Mouse (Mus musculus) left cerebral cortex, adult 11 months (tissue): ENCODE data around the gene Fadd.
A peak's percentile ranks its signal among the peaks of the same experiment; 100 is the strongest.

ENCODE experiments used
- DNase-seq: peaks from one replicate; pipeline ENCODE4 v3.0.0; 2022; ENCODE audit warnings: low spot score

Gene Fadd

DNA sequence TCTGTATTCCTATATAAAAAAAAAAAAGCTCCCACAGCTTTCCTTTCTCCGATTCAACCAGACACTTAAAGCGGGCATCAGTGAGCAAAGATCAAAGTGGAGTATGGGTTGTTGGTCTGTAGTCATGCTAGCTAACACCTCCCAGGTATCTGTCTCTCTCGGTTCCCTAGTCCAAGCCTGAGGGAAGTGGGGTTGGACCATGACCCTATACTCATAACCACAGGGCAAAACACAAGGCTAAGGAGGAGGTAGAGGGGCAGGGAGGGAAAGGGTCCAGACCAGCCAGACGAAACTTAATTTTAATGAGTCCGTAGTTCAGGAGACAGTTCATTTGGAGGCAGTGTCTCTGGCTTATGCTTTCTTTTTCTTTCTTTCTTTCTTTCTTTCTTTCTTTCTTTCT is 10.0 kb downstream of the Fadd start:
- no peak for DNase-seq

GRCm38 (mm10) chr7:144571598-144571997 is 10.7 kb downstream of the Fadd start:
- DNase-seq = no peak

- no peak for DNase-seq
Observed at GRCm38 (mm10) chr7:144569428-144569827, 12.8 kb downstream of the Fadd start.

DNA sequence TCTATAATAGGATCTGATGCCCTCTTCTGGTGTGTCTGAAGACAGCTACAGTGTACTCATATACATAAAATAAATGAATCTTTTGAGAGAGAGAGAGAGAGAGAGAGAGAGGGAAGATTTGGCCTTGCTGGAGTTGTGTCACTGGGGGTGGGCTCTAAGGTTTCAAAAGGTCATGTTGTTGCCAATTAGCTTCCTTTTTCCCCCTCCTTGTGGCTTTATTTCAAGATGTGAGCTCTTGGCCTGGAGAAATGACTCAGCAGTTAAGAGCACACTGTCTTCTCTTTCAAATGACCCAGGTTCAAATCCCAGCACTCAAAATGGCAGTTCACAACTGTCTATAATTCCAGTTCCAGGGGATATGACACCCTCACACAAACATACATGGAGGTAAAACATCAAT is 14.2 kb downstream of the Fadd start:
- no peak for DNase-seq

DNA sequence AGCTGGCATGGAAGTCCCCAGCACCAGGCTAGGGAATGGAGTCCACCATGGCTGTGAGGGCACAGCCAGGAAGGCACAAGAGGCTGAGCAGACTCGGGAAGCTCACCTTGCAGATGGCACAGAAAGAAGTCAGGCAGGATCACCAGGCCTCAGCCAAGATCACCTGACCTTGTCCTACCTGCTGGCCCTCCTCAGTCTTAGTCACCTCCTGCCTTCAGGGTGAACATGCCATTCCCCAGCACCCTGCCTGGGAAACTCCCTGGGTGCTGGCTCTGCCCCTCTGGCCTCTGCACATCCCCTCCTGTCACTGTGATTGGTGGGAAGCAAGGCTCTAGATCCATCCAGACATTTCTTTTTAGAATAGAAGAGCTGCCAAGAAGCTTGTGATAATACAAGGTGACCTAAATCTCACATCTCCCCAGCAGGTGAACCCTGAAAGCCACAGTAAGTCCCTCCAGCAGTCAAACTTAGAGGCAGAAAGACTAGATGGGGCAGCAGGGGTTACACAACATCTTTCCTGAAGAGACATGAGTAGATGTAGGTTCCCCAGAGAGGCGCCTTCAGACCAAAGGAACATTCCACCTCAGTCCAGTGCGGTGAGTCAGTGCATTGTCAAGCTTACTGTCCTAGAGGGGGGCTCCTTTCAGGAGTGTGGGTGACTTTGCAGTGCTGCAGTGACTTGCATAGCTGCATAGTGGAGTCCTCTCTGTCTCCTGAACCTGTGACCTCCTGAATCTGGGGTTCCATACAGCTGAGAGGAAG is 15.2 kb downstream of the Fadd start:
- no peak for DNase-seq

- no peak for DNase-seq
Observed at GRCm38 (mm10) chr7:144563456-144564155, 18.7 kb downstream of the Fadd start.

GRCm38 (mm10) chr7:144562016-144562415 is 20.2 kb downstream of the Fadd start:
- DNase-seq = no peak

DNA sequence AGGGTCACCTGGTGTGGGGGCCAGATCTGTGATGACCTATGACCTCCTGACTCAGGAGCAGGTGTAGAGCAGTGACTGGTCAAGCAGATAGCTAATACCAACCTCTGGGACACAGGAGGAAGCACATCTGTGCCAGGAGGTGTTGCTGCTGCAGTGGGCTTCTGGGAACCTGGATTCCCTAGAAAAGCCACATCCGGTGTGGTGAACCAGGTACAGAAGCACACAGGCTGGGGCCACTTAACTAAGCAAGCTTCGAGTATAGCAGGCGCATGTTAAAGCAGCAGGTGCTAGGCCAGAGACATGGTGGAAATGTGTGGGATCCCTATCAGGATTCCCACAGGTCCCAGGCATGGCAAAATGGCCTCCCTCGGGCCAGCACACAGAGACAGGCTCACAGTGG is 21.7 kb downstream of the Fadd start:
- no peak for DNase-seq

DNA sequence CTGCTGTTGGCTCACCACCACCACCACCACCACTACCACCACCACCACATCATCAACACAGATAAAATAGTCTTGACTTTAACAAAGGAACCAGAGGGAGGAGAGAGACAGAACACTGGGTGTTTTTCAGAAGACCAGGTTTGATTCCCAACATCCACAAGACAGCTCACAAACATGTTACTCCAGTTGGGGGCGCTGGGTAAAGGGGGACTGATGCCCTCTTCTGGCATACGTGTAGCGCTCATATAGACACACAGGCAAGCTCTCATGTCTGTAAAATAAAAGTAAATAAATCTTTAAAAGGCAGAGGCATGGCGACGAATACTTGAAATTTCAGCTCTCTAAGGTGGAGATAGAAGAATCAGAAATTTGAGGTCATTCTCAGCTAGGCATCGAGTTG is 23.7 kb downstream of the Fadd start:
- DNase-seq = no peak

DNA sequence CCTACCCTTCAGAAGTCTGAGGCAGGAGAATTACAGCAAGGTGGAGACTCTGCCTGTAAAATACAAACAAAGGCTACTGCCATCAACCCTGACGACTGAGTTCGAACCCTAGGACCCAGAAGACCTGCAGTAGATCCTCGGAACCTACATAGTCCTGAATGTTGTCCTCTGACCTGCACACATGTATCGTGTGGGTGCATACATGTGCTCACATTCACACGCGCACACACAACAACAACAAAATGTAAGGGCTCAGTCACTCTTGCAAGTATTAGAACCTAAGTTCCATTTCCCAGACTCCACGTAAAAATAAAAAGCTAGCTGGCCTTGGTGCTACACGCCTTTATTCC is 28.2 kb downstream of the Fadd start:
- no peak for DNase-seq

DNA sequence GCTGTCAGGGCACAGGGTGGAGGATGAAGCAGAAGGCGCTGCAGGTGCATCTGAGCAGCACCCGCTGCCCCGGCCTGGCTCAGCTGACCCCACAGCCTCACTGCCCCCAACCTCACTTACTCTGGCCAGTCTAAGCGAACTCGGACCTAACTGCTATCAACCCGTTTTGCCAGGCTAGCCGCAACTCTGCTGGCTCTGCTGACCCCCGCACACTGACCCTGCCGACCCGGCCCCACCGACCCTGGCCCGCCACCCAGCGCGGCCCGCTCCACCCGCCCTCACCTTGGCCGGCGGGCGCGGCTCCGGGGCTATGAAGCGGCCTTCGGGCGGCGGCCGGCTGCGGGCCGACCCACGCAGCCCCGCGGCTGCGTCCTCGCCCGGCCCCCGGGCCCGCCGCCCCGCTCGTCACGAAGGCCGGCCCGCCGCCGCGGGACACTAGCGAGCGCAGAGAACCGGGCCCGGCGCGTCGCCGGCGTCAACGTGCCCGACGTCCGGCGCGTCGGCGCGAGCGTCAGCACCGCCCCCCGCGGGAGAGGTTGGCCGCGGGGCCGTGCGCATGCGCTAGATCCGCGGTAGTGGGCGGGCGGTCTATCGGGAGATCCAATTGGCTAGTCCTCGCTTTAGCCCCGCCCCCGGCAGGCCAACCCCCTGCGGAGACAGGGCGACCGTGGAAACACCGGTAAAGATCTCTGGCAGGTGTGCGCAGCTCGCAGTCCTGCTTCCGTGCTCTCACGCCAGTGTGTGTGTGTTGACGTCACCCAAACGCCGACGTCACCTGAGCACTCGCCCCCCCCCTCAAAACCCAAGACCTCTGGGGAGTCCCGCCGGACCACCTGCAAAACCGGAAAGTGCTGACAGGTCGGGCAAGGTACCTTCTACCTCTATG is 28.8 kb downstream of the Fadd start, which contains the start of gene Ppfia1:
Ppfia1 (minus strand) TSS at position 493 of the 886 bp plus-strand sequence.
- peak; percentile 96 for DNase-seq

- no peak for DNase-seq
Observed at GRCm38 (mm10) chr7:144552274-144552673, 30.0 kb downstream of the Fadd start.

DNA sequence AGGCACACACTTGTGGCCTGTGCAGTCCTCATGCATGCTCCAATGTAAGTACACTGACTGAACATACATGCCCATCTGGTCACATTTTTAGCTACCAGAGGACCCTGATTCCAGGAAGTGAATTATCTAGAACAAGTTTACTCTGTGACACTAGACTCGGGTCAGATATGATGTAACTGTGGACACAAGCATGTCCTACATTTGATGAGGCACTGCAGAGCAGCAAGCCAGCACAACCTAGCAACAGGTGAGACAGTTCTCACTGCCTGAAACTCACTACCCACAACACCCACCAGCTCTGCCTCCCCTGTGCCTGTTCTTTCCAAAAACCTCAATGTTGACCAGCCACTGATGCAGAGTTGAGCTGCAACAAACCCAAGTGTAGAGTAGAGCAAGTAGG is 31.5 kb downstream of the Fadd start:
- DNase-seq = no peak

- no peak for DNase-seq
Observed at GRCm38 (mm10) chr7:144549904-144550566, 32.2 kb downstream of the Fadd start.

DNA sequence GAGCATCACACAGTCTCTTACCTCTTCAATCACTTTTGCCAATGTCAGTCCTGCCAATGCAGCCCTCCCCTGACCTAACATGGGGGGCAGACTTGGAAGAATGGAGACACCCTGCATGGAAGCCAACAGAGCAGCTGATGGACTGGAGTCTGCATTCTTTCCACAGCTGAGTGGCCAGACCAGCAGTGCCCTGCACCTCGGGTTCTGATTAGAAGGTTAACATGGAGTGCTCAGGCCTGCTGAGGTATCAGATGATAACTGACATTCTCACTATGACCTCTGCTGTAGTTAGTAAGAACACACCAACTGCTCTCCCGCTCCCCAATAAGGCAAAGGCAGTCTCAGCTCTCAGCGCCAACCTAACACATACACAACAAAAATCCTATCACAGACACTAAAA is 37.0 kb downstream of the Fadd start:
- DNase-seq = no peak

GRCm38 (mm10) chr7:144541351-144541750 is 40.9 kb downstream of the Fadd start:
- DNase-seq = no peak

DNA sequence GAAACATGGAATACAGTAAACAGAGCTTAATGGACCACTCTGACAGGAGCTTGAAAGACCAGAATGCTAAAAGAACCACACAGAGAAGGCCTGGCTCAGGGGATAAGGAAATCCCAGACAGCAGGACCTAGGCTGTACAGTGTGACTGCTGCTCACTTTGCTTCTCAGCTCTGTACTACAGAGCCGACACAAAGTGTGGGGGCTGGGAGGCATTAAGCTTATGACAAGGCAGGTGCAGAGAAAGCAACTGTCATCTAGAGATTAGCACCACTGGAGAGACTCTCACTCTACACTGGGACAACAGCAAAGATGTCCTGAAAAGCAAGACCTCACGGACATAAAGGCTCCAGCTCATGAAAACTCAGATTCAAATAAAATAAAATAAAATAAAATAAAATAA is 43.1 kb downstream of the Fadd start:
- DNase-seq = no peak

DNA sequence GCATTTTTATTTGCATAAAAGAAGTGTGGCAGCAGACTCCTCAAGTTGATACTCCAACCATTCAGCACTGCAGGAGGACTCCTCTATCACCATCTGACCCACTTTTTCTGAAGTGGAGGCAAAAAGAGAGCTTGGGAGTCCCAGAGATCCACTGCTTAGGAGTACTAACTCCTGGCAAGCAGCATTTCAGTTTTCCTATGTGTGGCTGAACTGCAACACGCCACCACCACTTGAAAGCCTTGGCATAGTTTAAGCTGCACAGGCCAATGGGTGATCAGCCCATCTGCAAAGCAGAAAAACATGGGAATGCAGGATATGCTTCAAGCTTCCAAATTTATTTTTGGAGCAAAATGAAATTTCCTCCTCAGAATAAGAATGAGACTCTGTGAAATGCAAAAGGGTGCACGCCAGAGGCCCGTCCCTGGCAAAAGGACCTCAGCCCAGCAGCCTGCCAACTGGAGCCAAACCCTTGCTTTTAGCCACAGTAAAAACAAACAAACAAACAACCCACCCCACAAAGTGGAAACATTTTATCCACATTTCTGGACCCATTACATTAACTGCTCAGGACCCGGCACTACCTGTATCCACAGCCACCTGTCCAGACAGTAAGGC is 44.1 kb downstream of the Fadd start:
- DNase-seq = no peak

- no peak for DNase-seq
Observed at GRCm38 (mm10) chr7:144536367-144536766, 45.9 kb downstream of the Fadd start.

GRCm38 (mm10) chr7:144534773-144535172 is 47.5 kb downstream of the Fadd start:
- no peak for DNase-seq

DNA sequence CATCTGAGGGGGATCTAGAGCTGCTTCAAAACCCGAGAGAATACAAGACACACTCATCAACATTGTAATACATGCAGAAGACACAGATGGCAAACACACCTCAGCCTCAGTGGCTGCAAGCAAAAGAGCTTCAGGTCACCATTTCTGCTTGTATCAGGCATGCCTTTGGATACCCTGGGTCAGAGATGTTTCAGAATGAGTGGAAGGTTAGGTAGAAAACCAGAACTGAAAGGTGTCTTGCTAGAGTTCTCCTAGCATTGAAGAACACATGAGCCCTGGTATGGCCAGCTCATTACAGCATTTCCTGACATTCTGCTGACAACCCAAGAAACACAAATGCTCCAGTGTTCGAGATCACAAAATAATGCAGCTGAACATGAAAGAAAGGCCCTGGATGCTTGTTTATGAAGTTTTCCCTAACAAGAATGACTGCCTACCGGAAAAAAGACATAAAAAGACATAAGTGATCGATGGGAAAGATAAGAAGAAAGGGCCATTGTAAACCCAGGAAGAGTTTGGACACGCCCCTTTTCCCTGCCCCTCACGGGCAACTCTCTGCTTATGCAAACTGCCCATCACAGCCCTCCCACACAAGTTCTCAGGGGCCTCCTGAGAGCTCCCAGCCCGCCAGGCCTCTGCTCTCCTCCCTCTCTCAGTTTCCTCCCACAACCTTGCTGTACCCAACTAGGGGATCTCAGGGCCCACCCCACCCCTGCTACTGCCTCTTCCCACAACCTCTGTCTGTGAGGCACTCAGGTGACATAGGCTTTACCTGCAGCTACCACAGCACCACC is 50.5 kb downstream of the Fadd start:
- no peak for DNase-seq
